Mouse (Mus musculus) liver, embryonic 12.5 days (tissue): ENCODE measurements around the gene Chst4. TPM values are rescaled to one million over a fixed set of nuclear protein-coding genes. Genes with fewer than 3 reads are reported as not detected.
"Not testable (repeated sequence)": the region's sequence is repeated elsewhere in the genome, so short reads cannot be mapped to it uniquely, and the experiment has no call there.

ENCODE experiments used
- ATAC-seq: fragments of 200-750 bp; cut with Nextera tagmentation; 2 replicates; pipeline ENCODE4 v1.8.0; 2017; ENCODE audit warnings: moderate number of reproducible peaks, mild to moderate bottlenecking, moderate library complexity
- H3K27ac ChIP-seq: fragments of 300-500 bp; sonication (generic); 2 replicates; pipeline ENCODE4 v1.5.1; 2016; ENCODE audit warnings: mild to moderate bottlenecking
- H3K27me3 ChIP-seq: fragments of 300-500 bp; sonication (generic); replicated peaks from 2 replicates; pipeline ENCODE4 v1.6.1; 2016; ENCODE audit warnings: mild to moderate bottlenecking, moderate library complexity
- H3K36me3 ChIP-seq: fragments of 300-500 bp; sonication (generic); 2 replicates; pipeline ENCODE4 v1.6.1; 2016; ENCODE audit warnings: mild to moderate bottlenecking, moderate library complexity
- H3K4me1 ChIP-seq: fragments of 300-500 bp; sonication (generic); 2 replicates; pipeline ENCODE4 v1.6.1; 2016
- H3K4me2 ChIP-seq: fragments of 300-500 bp; sonication (generic); 2 replicates; pipeline ENCODE4 v1.6.1; 2016; ENCODE audit warnings: mild to moderate bottlenecking, moderate library complexity
- H3K4me3 ChIP-seq: fragments of 300-500 bp; sonication (generic); 2 replicates; pipeline ENCODE4 v1.5.1; 2016; ENCODE audit warnings: mild to moderate bottlenecking, moderate library complexity
- H3K9ac ChIP-seq: fragments of 300-500 bp; sonication (generic); 2 replicates; pipeline ENCODE4 v1.6.1; 2016; ENCODE audit warnings: mild to moderate bottlenecking, moderate library complexity
- H3K9me3 ChIP-seq: fragments of 300-500 bp; sonication (generic); replicated peaks from 2 replicates; pipeline ENCODE4 v1.6.1; 2016; ENCODE audit warnings: mild to moderate bottlenecking, moderate library complexity
- WGBS: fragments of 180-500 bp; shearing (Covaris S2); methylation state at CpG from one replicate; pipeline ENCODE4 v1.1.7; 2016; ENCODE audit not compliant: insufficient replicate concordance; 5-methylcytosine and 5-hydroxymethylcytosine counted together
- polyA plus RNA-seq: library from polyadenylated mRNA; unstranded; fragments of >200 nt; fragmentation: Nextera tagmentation; extraction: Ambion mirVana; gene quantifications from 2 replicates; pipeline ENCODE4 v1.2.1, GENCODE M21; 2016

Gene Chst4
- polyA plus RNA-seq, 1 experiment from 2014 or later = not detected

GRCm38 (mm10) chr8:110040509-110040908, 969 bp upstream of the Chst4 start:
- ATAC-seq = no peak
- H3K27me3 ChIP-seq = no peaks in the 10 kb centered on the region
- H3K27ac ChIP-seq = no peak overlapping the region
- H3K36me3 ChIP-seq = no peaks in the 10 kb centered on the region
- H3K4me1 ChIP-seq = no peaks in the 10 kb centered on the region
- no peak overlapping the region for H3K4me3 ChIP-seq
- H3K9me3 ChIP-seq = no peaks in the 10 kb centered on the region
- no peak overlapping the region for H3K9ac ChIP-seq
- H3K4me2 ChIP-seq = no peak overlapping the region
- WGBS = 44% methylated on average over 4 of the region's 4 CpGs

GRCm38 (mm10) chr8:110039216-110039615, 324 bp downstream of the Chst4 start:
- WGBS = 49% methylated on average over 7 of the region's 7 CpGs
- Histone ChIP-seq H3K27me3 (no peaks in the 10 kb centered on the region), H3K27ac (no peak overlapping the region), H3K9ac (no peak overlapping the region), H3K36me3 (no peaks in the 10 kb centered on the region), H3K9me3 (no peaks in the 10 kb centered on the region), H3K4me3 (no peak overlapping the region), H3K4me2 (no peak overlapping the region), H3K4me1 (no peaks in the 10 kb centered on the region)
- ATAC-seq = no peak

- Histone ChIP-seq H3K27me3 (no peaks in the 10 kb centered on the region), H3K4me3 (no peak overlapping the region), H3K9ac (no peak overlapping the region), H3K36me3 (no peaks in the 10 kb centered on the region), H3K4me1 (no peaks in the 10 kb centered on the region), H3K27ac (no peak overlapping the region), H3K4me2 (no peak overlapping the region), H3K9me3 (no peaks in the 10 kb centered on the region)
- 52% methylated on average over 2 of the region's 2 CpGs for WGBS
- no peak for ATAC-seq
Observed at GRCm38 (mm10) chr8:110036156-110036555, 3.4 kb downstream of the Chst4 start.

GRCm38 (mm10) chr8:110034331-110034730, 5.2 kb downstream of the Chst4 start:
- Histone ChIP-seq H3K36me3 (no peaks in the 10 kb centered on the region), H3K27me3 (no peaks in the 10 kb centered on the region), H3K4me3 (no peak overlapping the region), H3K4me1 (no peaks in the 10 kb centered on the region), H3K9ac (no peak overlapping the region), H3K9me3 (no peaks in the 10 kb centered on the region), H3K27ac (no peak overlapping the region), H3K4me2 (no peak overlapping the region)
- WGBS = 65% methylated on average over 4 of the region's 4 CpGs
- no peak for ATAC-seq

GRCm38 (mm10) chr8:110033771-110034170, 5.8 kb downstream of the Chst4 start:
- 34% methylated on average over 8 of the region's 8 CpGs for WGBS
- not testable (repeated sequence) for H3K9me3 ChIP-seq

GRCm38 (mm10) chr8:110022768-110023344, 16.7 kb downstream of the Chst4 start:
- no peaks in the 10 kb centered on the region for H3K36me3 ChIP-seq
- ATAC-seq = no peak
- H3K27ac ChIP-seq = no peak overlapping the region
- 74% methylated on average over 10 of the region's 10 CpGs for WGBS
- H3K4me3 ChIP-seq = no peak overlapping the region
- no peaks in the 10 kb centered on the region for H3K9me3 ChIP-seq
- no peaks in the 10 kb centered on the region for H3K27me3 ChIP-seq
- H3K9ac ChIP-seq = no peak overlapping the region
- no peak overlapping the region for H3K4me2 ChIP-seq
- H3K4me1 ChIP-seq = no peaks in the 10 kb centered on the region

More at GRCm38 (mm10) chr8:110033771-110034170, 5.8 kb downstream of the Chst4 start:
- H3K4me1 ChIP-seq, H3K36me3 ChIP-seq, H3K4me3 ChIP-seq, ATAC-seq, H3K4me2 ChIP-seq, H3K27ac ChIP-seq, H3K9ac ChIP-seq, H3K27me3 ChIP-seq: not testable (repeated sequence)

GRCm38 (mm10) chr8:110022081-110022480, 17.5 kb downstream of the Chst4 start:
- no peaks in the 10 kb centered on the region for H3K36me3 ChIP-seq
- H3K9ac ChIP-seq = no peak overlapping the region
- no peaks in the 10 kb centered on the region for H3K4me1 ChIP-seq
- H3K27ac ChIP-seq = no peak overlapping the region
- no peak overlapping the region for H3K4me3 ChIP-seq
- no peaks in the 10 kb centered on the region for H3K9me3 ChIP-seq
- no peak overlapping the region for H3K4me2 ChIP-seq
- no peak for ATAC-seq
- no peaks in the 10 kb centered on the region for H3K27me3 ChIP-seq
- WGBS = 52% methylated on average over 6 of the region's 6 CpGs

GRCm38 (mm10) chr8:110010868-110011267, 28.7 kb downstream of the Chst4 start:
- ATAC-seq = no peak
- Histone ChIP-seq H3K36me3 (no peaks in the 10 kb centered on the region), H3K9ac (no peak overlapping the region), H3K27me3 (no peaks in the 10 kb centered on the region), H3K4me3 (no peak overlapping the region), H3K4me1 (no peaks in the 10 kb centered on the region), H3K27ac (no peak overlapping the region), H3K4me2 (no peak overlapping the region), H3K9me3 (no peaks in the 10 kb centered on the region)
- 23% methylated on average over 5 of the region's 5 CpGs for WGBS

GRCm38 (mm10) chr8:110008995-110009446, 30.5 kb downstream of the Chst4 start:
- no peaks in the 10 kb centered on the region for H3K4me1 ChIP-seq
- ATAC-seq = no peak
- H3K9me3 ChIP-seq = no peaks in the 10 kb centered on the region
- WGBS = 40% methylated on average over 8 of the region's 8 CpGs
- no peaks in the 10 kb centered on the region for H3K36me3 ChIP-seq
- no peak overlapping the region for H3K4me3 ChIP-seq
- H3K27ac ChIP-seq = no peak overlapping the region
- H3K4me2 ChIP-seq = no peak overlapping the region
- no peaks in the 10 kb centered on the region for H3K27me3 ChIP-seq
- H3K9ac ChIP-seq = no peak overlapping the region

GRCm38 (mm10) chr8:110008228-110008994, 31.1 kb downstream of the Chst4 start:
- no peaks in the 10 kb centered on the region for H3K9me3 ChIP-seq
- H3K9ac ChIP-seq = no peak overlapping the region
- WGBS = 63% methylated on average over 26 of the region's 26 CpGs
- no peaks in the 10 kb centered on the region for H3K27me3 ChIP-seq
- H3K27ac ChIP-seq = no peak overlapping the region
- H3K36me3 ChIP-seq = no peaks in the 10 kb centered on the region
- H3K4me2 ChIP-seq = no peak overlapping the region
- H3K4me3 ChIP-seq = no peak overlapping the region
- no peaks in the 10 kb centered on the region for H3K4me1 ChIP-seq
- ATAC-seq = no peak

GRCm38 (mm10) chr8:110006312-110007023, 33.1 kb downstream of the Chst4 start:
- Histone ChIP-seq H3K4me3 (no peak overlapping the region), H3K27ac (no peak overlapping the region), H3K9me3 (no peaks in the 10 kb centered on the region), H3K36me3 (no peaks in the 10 kb centered on the region), H3K4me2 (no peak overlapping the region), H3K27me3 (no peaks in the 10 kb centered on the region), H3K9ac (no peak overlapping the region), H3K4me1 (no peaks in the 10 kb centered on the region)
- WGBS = 57% methylated on average over 17 of the region's 17 CpGs
- no peak for ATAC-seq

GRCm38 (mm10) chr8:110004300-110004699, 35.2 kb downstream of the Chst4 start:
- WGBS = 62% methylated on average over 5 of the region's 5 CpGs
- no peak for ATAC-seq
- no peak overlapping the region for H3K9ac ChIP-seq
- no peak overlapping the region for H3K4me3 ChIP-seq
- H3K27me3 ChIP-seq = no peaks in the 10 kb centered on the region
- H3K36me3 ChIP-seq = no peaks in the 10 kb centered on the region
- H3K27ac ChIP-seq = no peak overlapping the region
- H3K9me3 ChIP-seq = no peaks in the 10 kb centered on the region
- no peak overlapping the region for H3K4me2 ChIP-seq
- H3K4me1 ChIP-seq = no peaks in the 10 kb centered on the region
